Comparison of ENCODE assay signal across 10 mouse cellular contexts in the genomic region with DNA sequence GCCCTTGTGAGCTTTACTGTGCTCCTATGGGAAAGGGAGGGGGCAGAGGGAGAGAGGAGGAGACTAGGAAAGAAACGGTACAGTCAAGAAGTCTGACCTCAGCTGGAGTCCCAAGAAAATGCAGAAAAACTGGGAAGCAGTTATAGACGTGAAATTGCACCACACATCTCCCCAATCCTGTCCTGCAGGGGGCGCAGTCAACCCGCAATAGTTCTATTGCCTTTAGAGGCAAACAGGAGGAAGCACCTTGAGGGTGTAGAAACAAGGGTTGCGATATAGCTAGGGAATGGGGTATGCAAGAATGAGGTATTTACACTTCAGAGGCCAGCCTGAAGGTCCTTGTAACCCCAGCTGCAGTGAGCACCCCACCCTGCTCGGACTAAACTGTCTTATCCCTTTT.
DNase-seq lines count a peak whose midpoint lies in the region; ATAC-seq and TF ChIP-seq lines count a peak whose summit lies in the region.
"Had no signal": no experiment of that assay in that cellular context is flagged by ENCODE, and none has a peak within 500 bp of the region (broad histone marks: within the 10 kb centered on the region; RNA-seq: fewer than 3 reads in every experiment).

No protein-coding gene starts in this region.

- peak; percentile 63 for ATAC-seq in erythroid progenitor cell, adult 5-6 weeks (replicated peaks; ENCODE audit: low FRiP score, poor library complexity, severe bottlenecking)
- ATAC-seq in limb, embryonic 11.5 days (ENCODE audit: insufficient number of reproducible peaks, low FRiP score, low TSS enrichment, low read depth), result no peak

- no peak overlapping the region for H3K27ac ChIP-seq in bone marrow, adult 2 months (ENCODE audit: control insufficient read depth, insufficient read depth, low read depth, low read length, poor library complexity)
- no peak overlapping the region for H3K27ac ChIP-seq in limb, embryonic 11.5 days (replicated peaks; ENCODE audit: low read depth, low read length)
- H3K27ac ChIP-seq: heart, embryonic 13.5 days; stomach, embryonic 15.5 days had no signal

- TF ChIP-seq POLR2A in bone marrow, adult 2 months (IDR thresholded peaks at IDR 0.05; ENCODE audit: borderline replicate concordance, control insufficient read depth, low read depth, low read length), result no peak

- H3K27me3 ChIP-seq in limb, embryonic 11.5 days (ENCODE audit: control insufficient read depth, insufficient read depth, low read length), result no peaks in the 10 kb centered on the region
- H3K27me3 ChIP-seq: heart, embryonic 13.5 days; stomach, embryonic 15.5 days had no signal

- 9% methylated on average over 6 of the region's 6 CpGs for WGBS in bone marrow, adult 2 months
- WGBS in limb, embryonic 11.5 days, result 14% methylated on average over 6 of the region's 6 CpGs

- no peak overlapping the region for H3K4me2 ChIP-seq in limb, embryonic 11.5 days (ENCODE audit: low read depth, severe bottlenecking)
- H3K4me2 ChIP-seq: heart, embryonic 13.5 days; stomach, embryonic 15.5 days had no signal

- H3K36me3 ChIP-seq in limb, embryonic 11.5 days (ENCODE audit: control insufficient read depth, insufficient read depth, low read length), result no peaks in the 10 kb centered on the region
- H3K36me3 ChIP-seq: heart, embryonic 13.5 days; stomach, embryonic 15.5 days had no signal

- H3K4me1 ChIP-seq in bone marrow, adult 2 months (ENCODE audit: control insufficient read depth, insufficient read depth, low read length), result no peaks in the 10 kb centered on the region
- H3K4me1 ChIP-seq in limb, embryonic 11.5 days (ENCODE audit: control insufficient read depth, insufficient read depth, low read length), result no peaks in the 10 kb centered on the region
- H3K4me1 ChIP-seq: heart, embryonic 13.5 days; stomach, embryonic 15.5 days had no signal

- peak; percentile 88 for TF ChIP-seq CTCF in bone marrow, adult 2 months (IDR thresholded peaks at IDR 0.05; ENCODE audit: control insufficient read depth, insufficient read depth, low read length)

- no peak overlapping the region for H3K4me3 ChIP-seq in bone marrow, adult 2 months (replicated peaks; ENCODE audit: control insufficient read depth, low read depth, low read length)
- no peak overlapping the region for H3K4me3 ChIP-seq in limb, embryonic 11.5 days (ENCODE audit: low read depth, low read length)
- H3K4me3 ChIP-seq: heart, embryonic 13.5 days; stomach, embryonic 15.5 days had no signal

- H3K9me3 ChIP-seq in limb, embryonic 11.5 days (ENCODE audit: control insufficient read depth, low read length), result no peaks in the 10 kb centered on the region
- H3K9me3 ChIP-seq: heart, embryonic 13.5 days; stomach, embryonic 15.5 days had no signal

- DNase-seq in ovary, postnatal 36 days (ENCODE audit: low spot score), result peak; percentile 45
- no peak for DNase-seq in ovary, adult 18-20 months (ENCODE audit: low spot score)
- peak; percentile 15 to 72 for DNase-seq in kidney, adult 8-10 months
- peak; percentile 62 for DNase-seq in limb, embryonic 11.5 days (ENCODE audit: low spot score)
- DNase-seq in right cerebral cortex, postnatal 14 days, result peak; percentile 81
- peak; percentile 6 to 43 for DNase-seq in urinary bladder, postnatal 36 days (ENCODE audit: low spot score in 2 of 2)

- no peak overlapping the region for H3K9ac ChIP-seq in limb, embryonic 11.5 days (ENCODE audit: low read length)
- H3K9ac ChIP-seq: heart, embryonic 13.5 days; stomach, embryonic 15.5 days had no signal
